ENCODE assay signal across 19 mouse cellular contexts in the genomic region with DNA sequence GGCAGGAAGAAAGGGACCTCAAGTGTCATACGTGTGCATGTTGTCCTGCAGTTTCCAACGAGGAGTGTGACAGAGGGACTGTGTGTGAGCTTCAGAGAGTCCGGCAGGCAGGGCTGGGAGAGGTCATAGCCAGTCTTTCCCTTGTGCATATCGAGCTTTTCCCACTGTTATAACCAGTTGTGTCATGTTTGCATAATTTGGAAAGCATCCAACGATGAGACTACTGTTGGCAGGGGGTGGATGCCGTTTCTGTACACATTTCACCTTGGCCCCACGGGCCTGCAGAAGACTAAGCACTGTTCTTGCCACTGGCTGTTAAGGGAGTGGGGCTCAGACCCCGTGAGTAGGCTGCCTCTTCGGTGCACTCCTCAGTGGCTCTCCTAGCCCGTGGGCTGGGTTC.
DNase-seq lines count a peak whose midpoint lies in the region; ATAC-seq and TF ChIP-seq lines count a peak whose summit lies in the region.
"Had no signal": no experiment of that assay in that cellular context is flagged by ENCODE, and none has a peak within 500 bp of the region (broad histone marks: within the 10 kb centered on the region; RNA-seq: fewer than 3 reads in every experiment).

No protein-coding gene starts in this region.

- peak; percentile 41; the same call in 1 of the 2 replicates for ATAC-seq in heart, postnatal 0 days (ENCODE audit: insufficient read depth, low read depth)
- peak; percentile 44; the same call in 1 of the 2 replicates for ATAC-seq in lung, embryonic 16.5 days (ENCODE audit: low read depth)
- no peak for ATAC-seq in embryonic facial prominence, embryonic 14.5 days (ENCODE audit: low read depth)
- no peak for ATAC-seq in forebrain, embryonic 13.5 days
- ATAC-seq: forebrain, embryonic 15.5 days; midbrain, embryonic 15.5 days had no signal

- no peaks in the 10 kb centered on the region for H3K36me3 ChIP-seq in heart, postnatal 0 days (replicated peaks; ENCODE audit: control insufficient read depth, insufficient read depth, low read length)
- no peaks in the 10 kb centered on the region for H3K36me3 ChIP-seq in lung, embryonic 16.5 days (ENCODE audit: control insufficient read depth, insufficient read depth, low read length)
- no peaks in the 10 kb centered on the region for H3K36me3 ChIP-seq in embryonic facial prominence, embryonic 14.5 days (ENCODE audit: control insufficient read depth, insufficient read depth, low read length)
- no peaks in the 10 kb centered on the region for H3K36me3 ChIP-seq in forebrain, embryonic 13.5 days (ENCODE audit: poor library complexity, severe bottlenecking)
- H3K36me3 ChIP-seq: embryonic facial prominence, embryonic 12.5 days; forebrain, embryonic 15.5 days; heart, embryonic 10.5 days; liver, embryonic 15.5 days; midbrain, embryonic 15.5 days had no signal

- no peak for TF ChIP-seq CTCF in heart, postnatal 0 days (IDR thresholded peaks at IDR 0.05; ENCODE audit: low read depth)

- TF ChIP-seq EP300 in heart, postnatal 0 days (IDR thresholded peaks at IDR 0.05; ENCODE audit: low read depth), result no peak

- H3K9me3 ChIP-seq in heart, postnatal 0 days (replicated peaks; ENCODE audit: control insufficient read depth, low read length), result no peaks in the 10 kb centered on the region
- peaks cover 5% of the 10 kb centered on the region for H3K9me3 ChIP-seq in lung, embryonic 16.5 days (ENCODE audit: control insufficient read depth, low read length)
- 0 out of 2 replicates have a peak, but pooled peaks cover 5% of the 10 kb centered on the region for H3K9me3 ChIP-seq in embryonic facial prominence, embryonic 14.5 days (ENCODE audit: control insufficient read depth, low read length)
- no peaks in the 10 kb centered on the region for H3K9me3 ChIP-seq in forebrain, embryonic 13.5 days (replicated peaks)
- H3K9me3 ChIP-seq: forebrain, embryonic 15.5 days; heart, embryonic 10.5 days; midbrain, embryonic 15.5 days had no signal

- H3K4me1 ChIP-seq in heart, postnatal 0 days (ENCODE audit: control insufficient read depth, insufficient read depth), result peaks cover 5% of the 10 kb centered on the region; the same call in 1 of the 2 replicates
- peaks cover 14% of the 10 kb centered on the region for H3K4me1 ChIP-seq in lung, embryonic 16.5 days (replicated peaks; ENCODE audit: control insufficient read depth, insufficient read depth, low read length)
- H3K4me1 ChIP-seq in embryonic facial prominence, embryonic 14.5 days (ENCODE audit: control insufficient read depth, insufficient read depth, low read length), result peaks cover 6% of the 10 kb centered on the region; the same call in 1 of the 2 replicates
- peaks cover 8% of the 10 kb centered on the region for H3K4me1 ChIP-seq in forebrain, embryonic 13.5 days

- no peak overlapping the region for H3K4me2 ChIP-seq in heart, postnatal 0 days (ENCODE audit: low read depth, low read length)
- no peak overlapping the region for H3K4me2 ChIP-seq in lung, embryonic 16.5 days (ENCODE audit: low read depth, low read length)
- no peak overlapping the region for H3K4me2 ChIP-seq in embryonic facial prominence, embryonic 14.5 days (ENCODE audit: low read depth, low read length)
- H3K4me2 ChIP-seq in forebrain, embryonic 13.5 days, result no peak overlapping the region
- H3K4me2 ChIP-seq: embryonic facial prominence, embryonic 12.5 days; forebrain, embryonic 15.5 days; hindbrain, embryonic 14.5 days; liver, embryonic 15.5 days; midbrain, embryonic 15.5 days had no signal

- WGBS in heart, postnatal 0 days, result 37% methylated on average over 10 of the region's 10 CpGs
- 38% methylated on average over 10 of the region's 10 CpGs for WGBS in lung, embryonic 16.5 days
- 53% methylated on average over 10 of the region's 10 CpGs for WGBS in embryonic facial prominence, embryonic 14.5 days
- 80% methylated on average over 10 of the region's 10 CpGs for whole genome bisulfite sequencing in forebrain, embryonic 13.5 days

- no peak overlapping the region for H3K9ac ChIP-seq in heart, postnatal 0 days (replicated peaks; ENCODE audit: low read depth, low read length)
- no peak overlapping the region for H3K9ac ChIP-seq in lung, embryonic 16.5 days (ENCODE audit: low read length)
- H3K9ac ChIP-seq in embryonic facial prominence, embryonic 14.5 days (ENCODE audit: low read depth, low read length), result no peak overlapping the region
- H3K9ac ChIP-seq in forebrain, embryonic 13.5 days, result no peak overlapping the region
- H3K9ac ChIP-seq: embryonic facial prominence, embryonic 12.5 days; forebrain, embryonic 15.5 days; hindbrain, embryonic 14.5 days; liver, embryonic 15.5 days; midbrain, embryonic 15.5 days had no signal

- H3K27me3 ChIP-seq in heart, postnatal 0 days (ENCODE audit: control insufficient read depth, insufficient read depth, low read length), result no peaks in the 10 kb centered on the region
- H3K27me3 ChIP-seq in lung, embryonic 16.5 days (ENCODE audit: control insufficient read depth, insufficient read depth, low read depth, low read length), result no peaks in the 10 kb centered on the region
- H3K27me3 ChIP-seq in embryonic facial prominence, embryonic 14.5 days (replicated peaks; ENCODE audit: control insufficient read depth, insufficient read depth, low read length), result no peaks in the 10 kb centered on the region
- no peaks in the 10 kb centered on the region for H3K27me3 ChIP-seq in forebrain, embryonic 13.5 days
- H3K27me3 ChIP-seq: embryonic facial prominence, embryonic 12.5 days; forebrain, embryonic 15.5 days; liver, embryonic 15.5 days; midbrain, embryonic 15.5 days had no signal

- no peak overlapping the region for H3K27ac ChIP-seq in heart, postnatal 0 days (ENCODE audit: low read depth)
- H3K27ac ChIP-seq in lung, embryonic 16.5 days (ENCODE audit: low read length), result no peak overlapping the region
- no peak overlapping the region for H3K27ac ChIP-seq in embryonic facial prominence, embryonic 14.5 days (replicated peaks; ENCODE audit: low read depth, low read length)
- H3K27ac ChIP-seq in forebrain, embryonic 13.5 days, result no peak overlapping the region
- H3K27ac ChIP-seq: embryonic facial prominence, embryonic 12.5 days; forebrain, embryonic 15.5 days; heart, embryonic 10.5 days; hindbrain, embryonic 14.5 days; liver, embryonic 15.5 days; midbrain, embryonic 15.5 days had no signal

- no peak overlapping the region for H3K4me3 ChIP-seq in heart, postnatal 0 days (ENCODE audit: low read depth, low read length)
- H3K4me3 ChIP-seq in lung, embryonic 16.5 days (ENCODE audit: low read length), result no peak overlapping the region
- no peak overlapping the region for H3K4me3 ChIP-seq in embryonic facial prominence, embryonic 14.5 days (ENCODE audit: low read depth, low read length)
- no peak overlapping the region for H3K4me3 ChIP-seq in forebrain, embryonic 13.5 days
- H3K4me3 ChIP-seq: embryonic facial prominence, embryonic 12.5 days; forebrain, embryonic 15.5 days; heart, embryonic 10.5 days; liver, embryonic 15.5 days; midbrain, embryonic 15.5 days; myocyte had no signal

- DNase-seq in heart, postnatal 0 days (ENCODE audit: low spot score), result peak; percentile 28
- no peak for DNase-seq in heart, adult 9 months (ENCODE audit: low spot score in 2 of 2)
- DNase-seq in lung, postnatal 25 days (ENCODE audit: low spot score), result no peak
- DNase-seq in adipocyte (ENCODE audit: low spot score), result peak; percentile 42
- DNase-seq in embryonic facial prominence, embryonic 14.5 days (ENCODE audit: low spot score), result peak; percentile 32
- DNase-seq: B cell, adult 2 months; cerebellum, adult 9-10 months; gastrocnemius, postnatal 14 days; heart, postnatal 36 days; kidney, adult 11 months had no signal

Comparison
In these comparisons a context has a peak if more than half of its experiments do, and no peak if none do; other contexts are left out.
1. DNase-seq: peak in heart, postnatal 0 days (single experiment), adipocyte (single experiment) and embryonic facial prominence, embryonic 14.5 days (single experiment); none in heart, adult 9 months (0 of 2) and lung, postnatal 25 days (single experiment).
2. ATAC-seq: peak in heart, postnatal 0 days (single experiment) and lung, embryonic 16.5 days (single experiment); none in embryonic facial prominence, embryonic 14.5 days (single experiment) and forebrain, embryonic 13.5 days (single experiment).